Mouse (Mus musculus): Measurements from ENCODE around the gene Itga11. TPM values are rescaled to one million over a fixed set of nuclear protein-coding genes. Genes with fewer than 3 reads are reported as not detected.

The Itga11 gene
- polyA plus RNA-seq, 1 experiment from 2014 or later = 0.82 TPM

Other genes starting within 250 kb of the Itga11 start
- gene Coro2b, start 140.8 kb upstream of the Itga11 start, polyA plus RNA-seq (2015; fragmentation: Nextera tagmentation; extraction: Ambion mirVana) = 19.9 and 22.1 TPM in 2 replicates
- gene Fem1b, start 134.1 kb downstream of the Itga11 start, polyA plus RNA-seq (2015; fragmentation: Nextera tagmentation; extraction: Ambion mirVana) = 23.1 and 23.5 TPM in 2 replicates
- 26.4 and 31.3 TPM in 2 replicates for gene Cln6, start 161.0 kb downstream of the Itga11 start, polyA plus RNA-seq (2015; fragmentation: Nextera tagmentation; extraction: Ambion mirVana)
- 140 and 154 TPM in 2 replicates for gene Calml4, start 180.3 kb downstream of the Itga11 start, polyA plus RNA-seq (2015; fragmentation: Nextera tagmentation; extraction: Ambion mirVana)

All from kidney, embryonic 16.5 days (tissue).